Mouse (Mus musculus) bone marrow macrophage, adult 2 months (primary cell): ENCODE data around the gene Gm7271. TPM values are rescaled to one million over a fixed set of nuclear protein-coding genes. Genes with fewer than 3 reads are reported as not detected.
A peak's percentile ranks its signal among the peaks of the same experiment; 100 is the strongest.

Source experiments
- H3K27ac ChIP-seq: 2 replicates; pipeline ENCODE4 v1.5.1; 2012; ENCODE audit warnings: low read depth, low read length; ENCODE audit not compliant: insufficient read depth
- H3K4me1 ChIP-seq: 2 replicates; pipeline ENCODE4 v1.6.1; 2012; ENCODE audit warnings: low read length; ENCODE audit not compliant: control insufficient read depth, insufficient read depth
- H3K4me3 ChIP-seq: 2 replicates; pipeline ENCODE4 v1.5.1; 2012; ENCODE audit warnings: mild to moderate bottlenecking, low read length, moderate library complexity; ENCODE audit not compliant: insufficient read depth
- CTCF ChIP-seq: IDR thresholded peaks from 2 replicates; pipeline ENCODE4 v1.5.1; 2012; ENCODE audit warnings: low read depth, mild to moderate bottlenecking, low read length, moderate library complexity
- POLR2A ChIP-seq: IDR thresholded peaks from 2 replicates; pipeline ENCODE4 v1.6.1; 2012; ENCODE audit warnings: mild to moderate bottlenecking, low read depth, low read length, borderline replicate concordance
- polyA plus RNA-seq: library from polyadenylated mRNA; stranded (reverse); fragments of >200 nt; gene quantifications from 2 replicates; pipeline ENCODE4 v1.2.4, GENCODE M21; 2012; ENCODE audit not compliant: missing spikeins, insufficient read depth, insufficient read length

Gene Gm7271
- polyA plus RNA-seq, 1 experiment: not detected

- TF ChIP-seq POLR2A: no peak
- TF ChIP-seq CTCF: peak; percentile 98
- H3K4me3 ChIP-seq: no peak overlapping the region
- no peaks in the 10 kb centered on the region for H3K4me1 ChIP-seq
- H3K27ac ChIP-seq: no peak overlapping the region
These were observed 81.5 kb downstream of the Gm7271 start for GRCm38 (mm10) chr5:76565321-76565720.

Other genes with a start within 250 kb of the Gm7271 start
- gene Clock, start 179.2 kb upstream of the Gm7271 start, polyA plus RNA-seq: 15.4 and 16.0 TPM in 2 replicates
- gene Pdcl2, start 152.9 kb upstream of the Gm7271 start, polyA plus RNA-seq: not detected in 2 replicates
- gene Nmu, start 120.3 kb upstream of the Gm7271 start, polyA plus RNA-seq: not detected in 2 replicates
- gene Exoc1, start 45.3 kb downstream of the Gm7271 start, polyA plus RNA-seq: 48.8 and 57.5 TPM in 2 replicates
- gene Cep135, start 104.7 kb downstream of the Gm7271 start, polyA plus RNA-seq: 8.7 and 9.2 TPM in 2 replicates
- gene C530008M17Rik, start 172.5 kb downstream of the Gm7271 start, polyA plus RNA-seq: 0.48 and 1.2 TPM in 2 replicates